Mouse (Mus musculus) small intestine, adult 2 months (tissue): ENCODE measurements around the gene Zfp385c. TPM values are rescaled to one million over a fixed set of nuclear protein-coding genes. Genes with fewer than 3 reads are reported as not detected.

ENCODE experiments used
- H3K27ac ChIP-seq: fragments of 200-500 bp; 2 replicates; pipeline ENCODE4 v1.5.1; 2012; ENCODE audit warnings: low read depth, low read length, control low read depth, inconsistent platforms; ENCODE audit not compliant: insufficient read depth
- H3K27me3 ChIP-seq: fragments of 200-500 bp; 2 replicates; pipeline ENCODE4 v1.6.1; 2012; ENCODE audit warnings: mild to moderate bottlenecking, moderate library complexity, low read length, inconsistent platforms; ENCODE audit not compliant: control insufficient read depth, insufficient read depth
- H3K36me3 ChIP-seq: fragments of 200-500 bp; 2 replicates; pipeline ENCODE4 v1.6.1; 2012; ENCODE audit warnings: mild to moderate bottlenecking, low read length, control low read depth, inconsistent platforms; ENCODE audit not compliant: control insufficient read depth, insufficient read depth
- H3K4me1 ChIP-seq: fragments of 200-500 bp; 2 replicates; pipeline ENCODE4 v1.6.1; 2012; ENCODE audit warnings: low read length, inconsistent platforms, mixed read lengths; ENCODE audit not compliant: control insufficient read depth, insufficient read depth, insufficient read length
- H3K4me3 ChIP-seq: fragments of 200-500 bp; 2 replicates; pipeline ENCODE4 v1.5.1; 2012; ENCODE audit warnings: low read depth, mild to moderate bottlenecking, control low read depth, inconsistent platforms, low read length, moderate library complexity
- CTCF ChIP-seq: fragments of 200-500 bp; IDR thresholded peaks from 2 replicates; pipeline ENCODE4 v1.5.1; 2012; ENCODE audit warnings: low read depth, mild to moderate bottlenecking, control low read depth, inconsistent platforms, low read length, moderate library complexity, mixed read lengths; ENCODE audit not compliant: insufficient replicate concordance, insufficient read length; ENCODE audit errors: extremely low read depth
- POLR2A ChIP-seq: fragments of 200-500 bp; IDR thresholded peaks from 2 replicates; pipeline ENCODE4 v1.6.1; 2012; ENCODE audit warnings: low read depth, mild to moderate bottlenecking, control low read depth, inconsistent platforms, low read length, moderate library complexity
- WGBS: fragments of 180-500 bp; shearing (Covaris S2); methylation state at CpG from one replicate; pipeline ENCODE4 v1.1.7; 2018; 5-methylcytosine and 5-hydroxymethylcytosine counted together
- polyA plus RNA-seq: library from polyadenylated mRNA; depleted of rRNA; stranded (reverse); fragments of >200 nt; gene quantifications from 2 replicates; pipeline ENCODE4 v1.2.3, GENCODE M21; 2012

Zfp385c gene
- polyA plus RNA-seq, 1 experiment: 0.62 TPM

- Histone ChIP-seq H3K36me3 (peaks cover 20% of the 10 kb centered on the region), H3K4me3 (no peak overlapping the region), H3K27ac (no peak overlapping the region), H3K27me3 (no peaks in the 10 kb centered on the region), H3K4me1 (peaks cover 32% of the 10 kb centered on the region)
- WGBS: 22% methylated on average over 2 of the region's 2 CpGs
- TF ChIP-seq CTCF (no peak), POLR2A (no peak)
Measured at GRCm38 (mm10) chr11:100722493-100723028, 30.3 kb upstream of the Zfp385c start.

- H3K27ac ChIP-seq: 0 out of 2 replicates have a peak overlapping the region, but pooled peaks have one; percentile 30
- 69% methylated on average over 8 of the region's 8 CpGs for WGBS
- H3K4me1 ChIP-seq: peaks cover 29% of the 10 kb centered on the region
- H3K4me3 ChIP-seq: no peak overlapping the region
- no peaks in the 10 kb centered on the region for H3K27me3 ChIP-seq
- peaks cover 25% of the 10 kb centered on the region for H3K36me3 ChIP-seq
- no peak for TF ChIP-seq POLR2A
Measured at GRCm38 (mm10) chr11:100721776-100722492, 29.7 kb upstream of the Zfp385c start.

- no peak for TF ChIP-seq CTCF
- TF ChIP-seq POLR2A: no peak
- Histone ChIP-seq H3K4me1 (peaks cover 29% of the 10 kb centered on the region), H3K27me3 (no peaks in the 10 kb centered on the region), H3K36me3 (peaks cover 30% of the 10 kb centered on the region), H3K4me3 (no peak overlapping the region), H3K27ac (peak overlapping the region; percentile 30; the same call in 1 of the 2 replicates)
- 68% methylated on average over 4 of the region's 4 CpGs for WGBS
Measured at GRCm38 (mm10) chr11:100721254-100721653, 29.0 kb upstream of the Zfp385c start.

GRCm38 (mm10) chr11:100720345-100720744 is 28.1 kb upstream of the Zfp385c start:
- Histone ChIP-seq H3K27ac (0 out of 2 replicates have a peak overlapping the region, but pooled peaks have one; percentile 18), H3K27me3 (no peaks in the 10 kb centered on the region), H3K4me1 (peaks cover 28% of the 10 kb centered on the region), H3K4me3 (no peak overlapping the region), H3K36me3 (peaks cover 39% of the 10 kb centered on the region)
- TF ChIP-seq CTCF (no peak), POLR2A (no peak)
- 54% methylated on average over 5 of the region's 5 CpGs for WGBS

GRCm38 (mm10) chr11:100719893-100720292 is 27.6 kb upstream of the Zfp385c start:
- Histone ChIP-seq H3K4me1 (peaks cover 23% of the 10 kb centered on the region), H3K27me3 (no peaks in the 10 kb centered on the region), H3K36me3 (peaks cover 42% of the 10 kb centered on the region), H3K27ac (no peak overlapping the region), H3K4me3 (no peak overlapping the region)
- TF ChIP-seq CTCF (no peak), POLR2A (no peak)
- WGBS: 81% methylated on average over 11 of the region's 11 CpGs

- no peak overlapping the region for H3K27ac ChIP-seq
Measured at GRCm38 (mm10) chr11:100719312-100719711, 27.1 kb upstream of the Zfp385c start.

GRCm38 (mm10) chr11:100718866-100719265 is 26.6 kb upstream of the Zfp385c start:
- H3K27ac ChIP-seq: no peak overlapping the region
- no peaks in the 10 kb centered on the region for H3K27me3 ChIP-seq
- 90% methylated on average over 4 of the region's 4 CpGs for WGBS
- H3K36me3 ChIP-seq: peaks cover 44% of the 10 kb centered on the region
- TF ChIP-seq POLR2A: no peak
- TF ChIP-seq CTCF: no peak
- H3K4me1 ChIP-seq: peaks cover 20% of the 10 kb centered on the region
- no peak overlapping the region for H3K4me3 ChIP-seq

More at GRCm38 (mm10) chr11:100719312-100719711, 27.1 kb upstream of the Zfp385c start:
- peaks cover 44% of the 10 kb centered on the region for H3K36me3 ChIP-seq
- TF ChIP-seq POLR2A (no peak), CTCF (no peak)
- H3K27me3 ChIP-seq: no peaks in the 10 kb centered on the region
- H3K4me1 ChIP-seq: peaks cover 20% of the 10 kb centered on the region
- H3K4me3 ChIP-seq: no peak overlapping the region
- 55% methylated on average over 3 of the region's 3 CpGs for WGBS
